Mouse (Mus musculus) kidney, postnatal 10 days (tissue): ENCODE results near the gene Hist1h2bk.

ENCODE experiments used
- DNase-seq: peaks from one replicate; pipeline ENCODE4 v3.0.0; 2021; ENCODE audit warnings: mixed read lengths

Hist1h2bk gene

GRCm38 (mm10) chr13:22014411-22014845 is 21.2 kb upstream of the Hist1h2bk start:
- DNase-seq: peak; percentile 28

GRCm38 (mm10) chr13:22015479-22016450 is 19.9 kb upstream of the Hist1h2bk start:
- DNase-seq: peak; percentile 75

GRCm38 (mm10) chr13:22019934-22020835 is 15.5 kb upstream of the Hist1h2bk start:
- DNase-seq: peak; percentile 41

- DNase-seq: peak; percentile 75
Measured at GRCm38 (mm10) chr13:22020901-22021339, 14.8 kb upstream of the Hist1h2bk start.

GRCm38 (mm10) chr13:22021581-22021980 is 14.1 kb upstream of the Hist1h2bk start:
- no peak for DNase-seq

GRCm38 (mm10) chr13:22022241-22022640 is 13.4 kb upstream of the Hist1h2bk start:
- DNase-seq: peak; percentile 85

- peak; percentile 89 for DNase-seq
Measured at GRCm38 (mm10) chr13:22026058-22027031, 9.3 kb upstream of the Hist1h2bk start.

- DNase-seq: peak; percentile 97
Measured at GRCm38 (mm10) chr13:22028673-22029460, 6.8 kb upstream of the Hist1h2bk start.

GRCm38 (mm10) chr13:22029928-22030327 is 5.7 kb upstream of the Hist1h2bk start:
- no peak for DNase-seq

- no peak for DNase-seq
Measured at GRCm38 (mm10) chr13:22030493-22030892, 5.2 kb upstream of the Hist1h2bk start.

- no peak for DNase-seq
Measured at GRCm38 (mm10) chr13:22033741-22034442, 1.8 kb upstream of the Hist1h2bk start.

GRCm38 (mm10) chr13:22034443-22035266 is 1.0 kb upstream of the Hist1h2bk start:
- no peak for DNase-seq

GRCm38 (mm10) chr13:22036149-22036956 is 683 bp downstream of the Hist1h2bk start:
- DNase-seq: no peak

GRCm38 (mm10) chr13:22036986-22037385 is 1.3 kb downstream of the Hist1h2bk start:
- DNase-seq: no peak

- no peak for DNase-seq
Measured at GRCm38 (mm10) chr13:22037415-22037814, 1.7 kb downstream of the Hist1h2bk start.

GRCm38 (mm10) chr13:22039364-22039763 is 3.7 kb downstream of the Hist1h2bk start:
- DNase-seq: no peak

- no peak for DNase-seq
Measured at GRCm38 (mm10) chr13:22039951-22040463, 4.3 kb downstream of the Hist1h2bk start.

- DNase-seq: no peak
Measured at GRCm38 (mm10) chr13:22040464-22041141, 4.9 kb downstream of the Hist1h2bk start.
